Mouse (Mus musculus): ENCODE measurements around the gene Ptprs. TPM values are rescaled to one million over a fixed set of nuclear protein-coding genes. Genes with fewer than 3 reads are reported as not detected.
A peak's percentile ranks its signal among the peaks of the same experiment; 100 is the strongest.

Gene Ptprs
- polyA plus RNA-seq, 1 experiment from 2014 or later = 106 TPM

DNA sequence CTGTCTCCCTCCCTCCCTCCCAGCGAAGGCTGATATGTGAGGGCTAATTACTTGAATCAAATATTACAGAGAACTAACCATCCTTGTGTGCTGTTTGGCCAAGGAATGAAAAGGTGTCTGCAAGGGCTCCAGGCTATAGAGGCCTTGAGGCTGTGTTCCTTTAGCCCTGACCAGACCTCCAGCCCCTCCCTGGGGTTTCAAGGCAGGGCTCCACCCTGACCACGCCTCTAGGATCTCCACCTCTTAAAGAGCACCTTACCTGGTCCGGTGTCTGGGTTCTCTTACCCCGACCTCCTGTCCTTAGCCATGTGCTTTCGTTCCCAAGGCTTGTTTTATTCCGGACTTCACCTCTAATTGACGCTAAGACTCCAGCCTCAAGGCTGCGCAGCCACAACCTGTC, 66.5 kb downstream of the Ptprs start:
- Histone ChIP-seq H3K36me3 (peaks cover 55% of the 10 kb centered on the region), H3K27ac (no peak overlapping the region)
- WGBS = 31% methylated on average over 8 of the region's 8 CpGs

DNA sequence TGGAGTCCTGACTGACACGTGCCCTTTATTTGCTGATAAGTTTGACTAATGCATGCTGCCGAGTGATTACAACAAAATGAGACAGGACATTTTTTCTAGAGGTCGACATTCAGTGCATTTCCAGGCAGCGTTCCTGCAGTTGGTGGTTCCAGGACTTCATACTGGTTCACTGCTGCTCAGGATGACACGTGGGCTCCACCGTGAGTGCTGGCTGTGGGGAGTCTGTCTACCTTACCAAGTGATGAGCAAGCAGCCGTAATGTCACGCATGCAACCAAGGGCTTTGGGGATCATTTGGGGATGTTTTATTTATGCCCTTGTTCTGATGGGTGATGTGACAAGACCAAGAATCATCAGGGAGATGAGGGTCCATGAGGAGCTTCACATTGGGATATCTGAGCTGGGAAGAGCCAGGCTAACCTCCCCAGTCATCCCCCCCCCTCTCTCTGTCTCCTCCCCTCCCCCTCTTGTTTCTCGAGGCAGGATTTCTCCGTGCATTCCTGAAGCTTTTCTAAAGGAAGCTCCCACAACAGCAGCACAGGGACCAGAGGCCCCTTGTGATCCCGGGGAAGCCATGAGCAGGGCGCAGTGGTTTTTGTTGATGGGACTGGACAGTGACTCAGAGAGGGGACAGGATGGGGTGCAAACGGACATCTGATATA, 67.2 kb downstream of the Ptprs start:
- Histone ChIP-seq H3K27me3 (no peaks in the 10 kb centered on the region), H3K9ac (no peak overlapping the region), H3K4me3 (no peak overlapping the region), H3K4me2 (replicated peaks) (no peak overlapping the region), H3K27ac (no peak overlapping the region), H3K9me3 (no peaks in the 10 kb centered on the region), H3K4me1 (peaks cover 23% of the 10 kb centered on the region), H3K36me3 (peaks cover 55% of the 10 kb centered on the region)
- no peak for ATAC-seq (ENCODE audit: low FRiP score, low read depth)
- 51% methylated on average over 13 of the region's 13 CpGs for WGBS

More for the DNA sequence above, 66.5 kb downstream of the Ptprs start:
- Histone ChIP-seq H3K9ac (no peak overlapping the region), H3K4me3 (no peak overlapping the region), H3K9me3 (no peaks in the 10 kb centered on the region), H3K27me3 (no peaks in the 10 kb centered on the region), H3K4me1 (peaks cover 23% of the 10 kb centered on the region), H3K4me2 (replicated peaks) (no peak overlapping the region)
- no peak for ATAC-seq (ENCODE audit: low FRiP score, low read depth)

- peaks cover 55% of the 10 kb centered on the region for H3K36me3 ChIP-seq
- no peaks in the 10 kb centered on the region for H3K27me3 ChIP-seq
- peaks cover 23% of the 10 kb centered on the region for H3K4me1 ChIP-seq
- WGBS = 33% methylated on average over 8 of the region's 8 CpGs
- H3K9ac ChIP-seq = no peak overlapping the region
- H3K9me3 ChIP-seq = no peaks in the 10 kb centered on the region
- H3K4me3 ChIP-seq = no peak overlapping the region
- H3K27ac ChIP-seq = 0 out of 2 replicates have a peak overlapping the region, but pooled peaks have one; percentile 15
- H3K4me2 ChIP-seq (replicated peaks) = no peak overlapping the region
- no peak for ATAC-seq (ENCODE audit: low FRiP score, low read depth)
Measured at GRCm38 (mm10) chr17:56407379-56407778, 68.9 kb downstream of the Ptprs start.

DNA sequence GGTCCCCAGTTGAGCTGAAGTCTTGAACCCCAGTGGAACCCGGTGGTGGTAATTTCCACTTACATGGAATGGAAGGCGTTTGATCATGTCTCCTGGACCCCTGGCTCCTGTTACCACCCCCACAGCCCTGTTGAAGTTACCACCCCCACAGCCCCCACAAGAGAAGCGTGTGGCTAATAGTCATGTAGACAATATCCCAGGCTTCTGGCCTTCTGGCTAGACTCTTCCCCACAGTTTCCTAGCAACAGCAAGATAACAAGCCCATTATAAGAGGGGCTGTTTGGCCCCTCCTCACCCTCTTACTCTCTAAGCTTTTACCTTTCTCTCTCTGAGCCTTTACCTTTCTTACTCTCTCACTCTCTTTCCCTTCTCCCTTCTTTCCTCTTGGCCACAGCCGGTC, 69.4 kb downstream of the Ptprs start:
- H3K9ac ChIP-seq = no peak overlapping the region
- H3K9me3 ChIP-seq = no peaks in the 10 kb centered on the region
- H3K4me1 ChIP-seq = peaks cover 23% of the 10 kb centered on the region
- ATAC-seq (ENCODE audit: low FRiP score, low read depth) = no peak
- H3K27me3 ChIP-seq = no peaks in the 10 kb centered on the region
- WGBS = 69% methylated on average over 4 of the region's 4 CpGs
- H3K27ac ChIP-seq = peak overlapping the region; percentile 48; the same call in 1 of the 2 replicates
- no peak overlapping the region for H3K4me3 ChIP-seq
- no peak overlapping the region for H3K4me2 ChIP-seq (replicated peaks)
- peaks cover 55% of the 10 kb centered on the region for H3K36me3 ChIP-seq

DNA sequence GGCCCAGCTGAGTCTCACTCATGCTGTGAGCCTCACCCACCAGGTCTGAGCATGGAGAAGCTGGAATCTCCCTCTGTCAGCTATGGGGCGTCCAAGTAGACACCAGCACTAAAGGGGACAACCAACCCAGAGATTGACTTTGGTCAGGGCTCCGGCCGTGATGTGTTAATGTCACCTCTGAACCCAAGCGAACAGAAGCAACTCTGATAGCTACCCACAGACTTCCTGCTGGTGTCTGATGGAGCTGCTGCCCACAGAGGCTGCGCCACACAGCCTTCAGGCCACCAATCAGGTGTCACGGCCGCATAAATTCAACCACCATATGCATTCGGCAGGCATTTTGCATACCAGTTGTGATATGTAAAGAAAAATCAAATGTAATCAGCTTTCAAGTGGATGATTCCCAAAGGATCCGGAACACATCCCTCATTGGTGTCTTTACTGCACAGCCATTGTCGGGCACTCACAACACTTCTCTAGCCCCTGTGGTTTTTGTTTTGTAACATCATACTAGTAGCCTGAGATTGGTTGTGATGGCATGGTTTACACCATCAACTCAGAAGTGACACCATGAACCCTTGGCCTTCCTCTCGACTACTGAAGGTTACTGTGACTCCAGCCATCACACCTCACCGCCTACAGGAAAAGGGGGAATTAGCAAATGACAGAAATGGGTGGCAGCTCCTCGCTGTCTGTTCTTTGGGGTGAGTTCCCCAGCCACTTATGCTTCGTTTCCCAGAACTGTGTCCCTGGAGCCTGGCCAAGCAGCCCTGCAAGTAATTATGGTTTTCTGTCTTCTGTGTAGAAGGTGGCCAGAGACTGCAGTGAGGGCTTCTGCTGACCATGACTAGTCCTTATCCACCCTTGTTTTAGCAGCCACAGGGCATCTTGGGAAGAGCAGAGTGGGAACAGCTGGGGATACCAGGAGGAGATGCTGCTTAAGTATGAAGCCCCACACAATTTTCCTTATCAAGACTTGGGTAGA, 70.1 kb downstream of the Ptprs start:
- Histone ChIP-seq H3K4me3 (no peak overlapping the region), H3K36me3 (peaks cover 55% of the 10 kb centered on the region), H3K9ac (no peak overlapping the region), H3K4me1 (peaks cover 23% of the 10 kb centered on the region), H3K27me3 (no peaks in the 10 kb centered on the region), H3K4me2 (replicated peaks) (no peak overlapping the region), H3K27ac (peak overlapping the region; percentile 48; the same call in 1 of the 2 replicates), H3K9me3 (no peaks in the 10 kb centered on the region)
- 78% methylated on average over 14 of the region's 14 CpGs for WGBS
- ATAC-seq (ENCODE audit: low FRiP score, low read depth) = no peak

GRCm38 (mm10) chr17:56405341-56405740, 70.9 kb downstream of the Ptprs start:
- 90% methylated on average over 3 of the region's 3 CpGs for WGBS
- H3K27ac ChIP-seq = no peak overlapping the region

GRCm38 (mm10) chr17:56401051-56401521, 75.2 kb downstream of the Ptprs start:
- ATAC-seq (ENCODE audit: low FRiP score, low read depth) = no peak
- H3K4me1 ChIP-seq = no peaks in the 10 kb centered on the region
- no peak overlapping the region for H3K9ac ChIP-seq
- H3K4me3 ChIP-seq = no peak overlapping the region
- peaks cover 93% of the 10 kb centered on the region for H3K36me3 ChIP-seq
- H3K27ac ChIP-seq = no peak overlapping the region
- 95% methylated on average over 4 of the region's 4 CpGs for WGBS
- H3K9me3 ChIP-seq = no peaks in the 10 kb centered on the region
- H3K27me3 ChIP-seq = no peaks in the 10 kb centered on the region
- H3K4me2 ChIP-seq (replicated peaks) = no peak overlapping the region

More at GRCm38 (mm10) chr17:56405341-56405740, 70.9 kb downstream of the Ptprs start:
- peaks cover 56% of the 10 kb centered on the region for H3K36me3 ChIP-seq
- no peak overlapping the region for H3K9ac ChIP-seq
- H3K4me3 ChIP-seq = no peak overlapping the region
- H3K27me3 ChIP-seq = no peaks in the 10 kb centered on the region
- H3K9me3 ChIP-seq = no peaks in the 10 kb centered on the region
- peaks cover 23% of the 10 kb centered on the region for H3K4me1 ChIP-seq
- no peak for ATAC-seq (ENCODE audit: low FRiP score, low read depth)
- no peak overlapping the region for H3K4me2 ChIP-seq (replicated peaks)

- WGBS = 79% methylated on average over 3 of the region's 3 CpGs
Measured at GRCm38 (mm10) chr17:56400221-56400620, 76.1 kb downstream of the Ptprs start.

GRCm38 (mm10) chr17:56396051-56396450, 80.2 kb downstream of the Ptprs start:
- no peak for ATAC-seq (ENCODE audit: low FRiP score, low read depth)
- Histone ChIP-seq H3K27ac (no peak overlapping the region), H3K9ac (no peak overlapping the region), H3K9me3 (no peaks in the 10 kb centered on the region), H3K27me3 (no peaks in the 10 kb centered on the region), H3K4me1 (no peaks in the 10 kb centered on the region), H3K4me2 (replicated peaks) (no peak overlapping the region), H3K4me3 (no peak overlapping the region), H3K36me3 (peaks cover 100% of the 10 kb centered on the region)
- whole genome bisulfite sequencing = 92% methylated on average over 6 of the region's 6 CpGs

More at GRCm38 (mm10) chr17:56400221-56400620, 76.1 kb downstream of the Ptprs start:
- Histone ChIP-seq H3K4me3 (no peak overlapping the region), H3K9me3 (no peaks in the 10 kb centered on the region), H3K9ac (no peak overlapping the region), H3K27me3 (no peaks in the 10 kb centered on the region), H3K27ac (no peak overlapping the region), H3K36me3 (peaks cover 100% of the 10 kb centered on the region), H3K4me1 (no peaks in the 10 kb centered on the region), H3K4me2 (replicated peaks) (no peak overlapping the region)
- no peak for ATAC-seq (ENCODE audit: low FRiP score, low read depth)

DNA sequence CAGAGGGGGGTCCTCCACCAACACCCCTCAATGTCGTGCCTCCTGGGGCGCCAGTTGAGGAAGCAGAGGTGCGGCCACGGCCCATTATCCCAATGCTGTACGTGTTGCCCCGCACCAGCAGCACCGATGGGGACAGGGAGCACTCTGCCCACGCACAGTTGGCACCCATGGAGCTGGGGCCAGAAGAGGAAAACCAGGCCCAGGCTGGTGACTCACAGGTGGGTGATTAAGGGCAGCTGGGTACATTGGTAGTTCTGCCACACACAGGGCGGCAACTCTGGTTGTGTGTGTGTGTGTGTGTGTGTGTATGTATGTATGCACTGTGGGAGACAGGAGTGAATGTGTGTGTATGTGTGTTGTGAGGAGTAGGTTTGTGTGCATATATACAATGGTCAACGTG, 82.4 kb downstream of the Ptprs start:
- H3K36me3 ChIP-seq = peaks cover 100% of the 10 kb centered on the region
- ATAC-seq (ENCODE audit: low FRiP score, low read depth) = no peak

DNA sequence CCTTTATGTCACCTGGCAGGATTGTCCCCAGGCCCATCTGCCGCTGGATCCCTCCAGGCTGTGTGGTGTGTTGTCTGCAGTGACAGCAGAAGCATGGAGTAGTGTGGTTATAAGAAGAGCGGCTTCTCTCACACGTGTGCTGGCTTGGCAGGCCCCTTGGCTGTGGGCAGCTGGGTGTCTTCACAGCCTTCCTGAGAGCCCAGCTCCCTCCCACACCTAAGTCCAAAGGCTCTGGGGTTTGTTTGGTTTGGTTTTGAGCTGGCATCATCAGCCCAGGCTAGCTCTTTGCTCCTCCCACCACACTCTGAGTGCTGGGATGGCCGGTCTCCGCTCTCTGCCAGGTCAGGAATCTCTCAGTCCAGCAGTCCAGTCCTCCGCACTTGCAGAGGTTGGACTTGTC, 83.0 kb downstream of the Ptprs start:
- 84% methylated on average over 6 of the region's 6 CpGs for WGBS
- no peak overlapping the region for H3K4me2 ChIP-seq (replicated peaks)
- no peak for ATAC-seq (ENCODE audit: low FRiP score, low read depth)
- H3K36me3 ChIP-seq = peaks cover 100% of the 10 kb centered on the region
- no peak overlapping the region for H3K9ac ChIP-seq
- no peaks in the 10 kb centered on the region for H3K4me1 ChIP-seq
- no peaks in the 10 kb centered on the region for H3K9me3 ChIP-seq
- H3K27me3 ChIP-seq = no peaks in the 10 kb centered on the region
- no peak overlapping the region for H3K27ac ChIP-seq
- H3K4me3 ChIP-seq = no peak overlapping the region

More for the DNA sequence above, 82.4 kb downstream of the Ptprs start:
- Histone ChIP-seq H3K9ac (no peak overlapping the region), H3K27me3 (no peaks in the 10 kb centered on the region), H3K27ac (no peak overlapping the region), H3K4me1 (no peaks in the 10 kb centered on the region), H3K4me3 (no peak overlapping the region), H3K9me3 (no peaks in the 10 kb centered on the region), H3K4me2 (replicated peaks) (no peak overlapping the region)
- 92% methylated on average over 10 of the region's 10 CpGs for WGBS

DNA sequence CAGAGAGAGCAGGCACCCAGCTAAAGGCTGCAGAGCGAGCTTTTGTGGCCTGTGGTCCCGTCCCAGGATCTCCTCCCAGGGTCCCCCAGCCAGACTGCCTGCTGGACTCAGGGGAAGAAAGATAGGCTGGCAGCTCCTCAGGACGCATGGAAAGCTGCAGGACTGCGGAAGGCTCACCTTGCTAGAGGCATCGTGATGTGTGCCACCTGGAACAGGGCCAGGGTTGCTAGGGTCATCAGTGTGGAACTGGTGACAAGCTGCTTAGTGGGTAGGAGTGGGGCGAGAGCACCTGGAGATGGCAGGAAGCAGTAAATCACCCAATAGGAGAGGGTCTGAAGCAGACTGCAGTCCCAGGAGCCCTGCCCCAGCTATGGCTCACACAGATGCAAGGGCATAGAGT, 88.7 kb downstream of the Ptprs start:
- ATAC-seq (ENCODE audit: low FRiP score, low read depth) = no peak
- H3K27ac ChIP-seq = no peak overlapping the region

More for the DNA sequence above, 88.7 kb downstream of the Ptprs start:
- Histone ChIP-seq H3K27me3 (no peaks in the 10 kb centered on the region), H3K4me2 (replicated peaks) (no peak overlapping the region), H3K9ac (no peak overlapping the region), H3K4me1 (no peaks in the 10 kb centered on the region), H3K4me3 (no peak overlapping the region), H3K36me3 (peaks cover 95% of the 10 kb centered on the region), H3K9me3 (no peaks in the 10 kb centered on the region)
- 83% methylated on average over 6 of the region's 6 CpGs for WGBS
